Mouse (Mus musculus) G1E (cell line): ENCODE results near the gene Cmtr1.

Experiments
- CTCF ChIP-seq: IDR thresholded peaks from 2 replicates; pipeline ENCODE4 v1.5.1; 2012; ENCODE audit warnings: low read depth, low read length, inconsistent platforms, mixed read lengths
- GATA1 ChIP-seq: IDR thresholded peaks from 2 replicates; pipeline ENCODE4 v1.6.1; 2012; ENCODE audit warnings: borderline replicate concordance, low read length, inconsistent platforms, mixed read lengths
- TAL1 ChIP-seq: conservative IDR thresholded peaks from 2 replicates; pipeline ENCODE4 v1.6.1; 2012; ENCODE audit warnings: low read depth, low read length, inconsistent platforms, mixed read lengths

- TF ChIP-seq CTCF (no peak), GATA1 (no peak), TAL1 (no peak)
These were observed 87.1 kb downstream of the Cmtr1 start for GRCm38 (mm10) chr17:29747466-29747865.
